ENCODE assay signal across 8 mouse cellular contexts in the genomic region with DNA sequence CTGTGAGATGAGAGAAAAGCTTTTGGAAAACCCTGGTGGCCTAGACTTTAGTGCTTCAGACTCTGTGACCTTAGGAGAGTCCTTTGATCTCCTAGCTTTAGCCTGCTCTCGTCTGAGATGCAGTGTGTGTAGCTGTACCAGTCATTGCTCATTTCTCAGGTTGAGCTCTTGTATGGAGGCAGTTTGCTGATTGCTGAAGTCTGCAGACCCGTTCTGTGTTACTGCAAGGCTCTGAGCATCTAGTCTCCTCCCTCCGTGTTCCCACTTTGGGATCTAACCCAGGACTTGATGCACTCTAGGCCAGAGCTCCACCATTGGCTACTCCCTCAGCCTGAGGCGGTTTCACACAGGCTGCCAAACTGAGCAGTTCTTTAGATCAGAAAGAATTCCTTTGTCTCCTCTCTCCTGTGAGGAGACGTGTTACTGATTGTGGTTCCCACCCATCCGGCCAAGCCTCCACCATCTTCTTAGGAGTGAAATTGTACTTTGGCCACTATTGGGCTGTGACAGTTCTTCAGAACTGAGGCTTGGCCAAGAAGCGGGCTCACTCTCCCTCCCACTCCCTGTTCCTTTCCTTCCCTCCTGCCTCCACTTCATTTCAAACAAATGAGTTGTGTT.
DNase-seq lines count a peak whose midpoint lies in the region; ATAC-seq and TF ChIP-seq lines count a peak whose summit lies in the region.

No protein-coding gene starts in this region.

- no peak for ATAC-seq in midbrain, embryonic 11.5 days (ENCODE audit: low FRiP score)
- no peak for ATAC-seq in midbrain, embryonic 15.5 days (replicated peaks)
- ATAC-seq in embryonic facial prominence, embryonic 15.5 days (ENCODE audit: insufficient number of reproducible peaks, low FRiP score, low TSS enrichment, low read depth): peak; percentile 62; the same call in 1 of the 2 replicates
- no peak for ATAC-seq in kidney, embryonic 15.5 days (replicated peaks; ENCODE audit: low FRiP score)

- no peak overlapping the region for H3K27ac ChIP-seq in midbrain, embryonic 11.5 days (ENCODE audit: low read depth, low read length)
- no peak overlapping the region for H3K27ac ChIP-seq in midbrain, embryonic 15.5 days
- peak overlapping the region; percentile 1; the same call in 1 of the 2 replicates for H3K27ac ChIP-seq in embryonic facial prominence, embryonic 15.5 days (replicated peaks)
- peak overlapping the region; percentile 79 for H3K27ac ChIP-seq in kidney, embryonic 15.5 days
- H3K27ac ChIP-seq in testis, adult 2 months (ENCODE audit: control insufficient read depth, insufficient read depth, low read depth, low read length): peak overlapping the region; percentile 12; the same call in 1 of the 2 replicates
- no peak overlapping the region for H3K27ac ChIP-seq in layer of hippocampus, adult 2 months

- H3K27me3 ChIP-seq in midbrain, embryonic 11.5 days (ENCODE audit: control insufficient read depth, insufficient read depth, low read length): peaks cover 23% of the 10 kb centered on the region
- H3K27me3 ChIP-seq in midbrain, embryonic 15.5 days (replicated peaks): 0 out of 2 replicates have a peak, but pooled peaks cover 3% of the 10 kb centered on the region
- peaks cover 2% of the 10 kb centered on the region; the same call in 1 of the 2 replicates for H3K27me3 ChIP-seq in embryonic facial prominence, embryonic 15.5 days
- H3K27me3 ChIP-seq in kidney, embryonic 15.5 days: no peaks in the 10 kb centered on the region
- H3K27me3 ChIP-seq in testis, adult 2 months (ENCODE audit: control insufficient read depth, insufficient read depth, low read length): no peaks in the 10 kb centered on the region

- 14% methylated on average over 7 of the region's 7 CpGs for WGBS in midbrain, embryonic 11.5 days
- WGBS in midbrain, embryonic 15.5 days: 20% methylated on average over 7 of the region's 7 CpGs
- 33% methylated on average over 7 of the region's 7 CpGs for WGBS in embryonic facial prominence, embryonic 15.5 days
- WGBS in kidney, embryonic 15.5 days: 40% methylated on average over 7 of the region's 7 CpGs

- H3K4me3 ChIP-seq in midbrain, embryonic 11.5 days (ENCODE audit: low read depth, low read length): no peak overlapping the region
- H3K4me3 ChIP-seq in midbrain, embryonic 15.5 days: no peak overlapping the region
- H3K4me3 ChIP-seq in embryonic facial prominence, embryonic 15.5 days (replicated peaks): no peak overlapping the region
- H3K4me3 ChIP-seq in kidney, embryonic 15.5 days (replicated peaks): no peak overlapping the region
- H3K4me3 ChIP-seq in testis, adult 2 months (ENCODE audit: control insufficient read depth, low read depth, low read length): no peak overlapping the region
- no peak overlapping the region for H3K4me3 ChIP-seq in layer of hippocampus, adult 2 months

- H3K4me1 ChIP-seq in midbrain, embryonic 11.5 days (ENCODE audit: control insufficient read depth, insufficient read depth, low read length): peaks cover 13% of the 10 kb centered on the region
- 0 out of 2 replicates have a peak, but pooled peaks cover 5% of the 10 kb centered on the region for H3K4me1 ChIP-seq in midbrain, embryonic 15.5 days
- peaks cover 17% of the 10 kb centered on the region for H3K4me1 ChIP-seq in embryonic facial prominence, embryonic 15.5 days
- peaks cover 50% of the 10 kb centered on the region for H3K4me1 ChIP-seq in kidney, embryonic 15.5 days
- H3K4me1 ChIP-seq in testis, adult 2 months (ENCODE audit: control insufficient read depth, insufficient read depth, low read length): peaks cover 3% of the 10 kb centered on the region; the same call in 1 of the 2 replicates

- H3K4me2 ChIP-seq in midbrain, embryonic 11.5 days: no peak overlapping the region
- H3K4me2 ChIP-seq in midbrain, embryonic 15.5 days: no peak overlapping the region
- no peak overlapping the region for H3K4me2 ChIP-seq in embryonic facial prominence, embryonic 15.5 days (replicated peaks)
- no peak overlapping the region for H3K4me2 ChIP-seq in kidney, embryonic 15.5 days

- no peaks in the 10 kb centered on the region for H3K36me3 ChIP-seq in midbrain, embryonic 11.5 days (ENCODE audit: control insufficient read depth, insufficient read depth, low read length)
- no peaks in the 10 kb centered on the region for H3K36me3 ChIP-seq in midbrain, embryonic 15.5 days (replicated peaks)
- H3K36me3 ChIP-seq in embryonic facial prominence, embryonic 15.5 days: no peaks in the 10 kb centered on the region
- H3K36me3 ChIP-seq in kidney, embryonic 15.5 days: no peaks in the 10 kb centered on the region
- no peaks in the 10 kb centered on the region for H3K36me3 ChIP-seq in testis, adult 2 months (ENCODE audit: control insufficient read depth, insufficient read depth, low read length)

- no peak overlapping the region for H3K9ac ChIP-seq in midbrain, embryonic 11.5 days (ENCODE audit: low read length)
- H3K9ac ChIP-seq in midbrain, embryonic 15.5 days: no peak overlapping the region
- no peak overlapping the region for H3K9ac ChIP-seq in embryonic facial prominence, embryonic 15.5 days
- H3K9ac ChIP-seq in kidney, embryonic 15.5 days: no peak overlapping the region

- H3K9me3 ChIP-seq in midbrain, embryonic 11.5 days (ENCODE audit: control insufficient read depth, low read length): no peaks in the 10 kb centered on the region
- no peaks in the 10 kb centered on the region for H3K9me3 ChIP-seq in midbrain, embryonic 15.5 days
- no peaks in the 10 kb centered on the region for H3K9me3 ChIP-seq in embryonic facial prominence, embryonic 15.5 days (replicated peaks)
- no peaks in the 10 kb centered on the region for H3K9me3 ChIP-seq in kidney, embryonic 15.5 days (replicated peaks)

- no peak for TF ChIP-seq POLR2A in testis, adult 2 months (IDR thresholded peaks at IDR 0.05; ENCODE audit: control insufficient read depth, low read depth, low read length)

- TF ChIP-seq CTCF in testis, adult 2 months (IDR thresholded peaks at IDR 0.05; ENCODE audit: control insufficient read depth, insufficient read depth, insufficient replicate concordance, low read depth, low read length): no peak
- no peak for TF ChIP-seq CTCF in layer of hippocampus, adult 2 months (conservative IDR thresholded peaks at IDR 0.05)

- peak; percentile 87 for DNase-seq in midbrain, embryonic 11.5 days (ENCODE audit: low spot score, missing footprints)
- no peak for DNase-seq in frontal cortex, postnatal 25 days (ENCODE audit: low spot score in 2 of 2)
- DNase-seq in thymus, postnatal 10 days (ENCODE audit: low spot score in 2 of 2): no peak
- DNase-seq in layer of hippocampus, adult 2 months (ENCODE audit: low spot score in 2 of 2): no peak

Comparison
In these comparisons a context has a peak if more than half of its experiments do, and no peak if none do; other contexts are left out.
1. H3K27ac ChIP-seq: peak in embryonic facial prominence, embryonic 15.5 days (single experiment), kidney, embryonic 15.5 days (single experiment) and testis, adult 2 months (single experiment); none in midbrain, embryonic 11.5 days (single experiment), midbrain, embryonic 15.5 days (single experiment) and layer of hippocampus, adult 2 months (single experiment).